Mouse (Mus musculus) urinary bladder, adult 18-20 months (tissue): ENCODE data around the gene Ntrk1.

Source experiments
- DNase-seq, 2 experiments: peaks; one replicate each; pipeline ENCODE4 v3.0.0; 2022; ENCODE audit warnings: low spot score in 2 of 2, mixed read lengths in 2 of 2

The Ntrk1 gene

GRCm38 (mm10) chr3:87752567-87752966 lies 42.4 kb downstream of the Ntrk1 start:
- no peak for DNase-seq

- no peak for DNase-seq
These were observed 45.0 kb downstream of the Ntrk1 start for GRCm38 (mm10) chr3:87749977-87750376.

- DNase-seq: peak in 1 of 2 experiments; percentile 26
These were observed 45.9 kb downstream of the Ntrk1 start for GRCm38 (mm10) chr3:87749036-87749435.

- DNase-seq: no peak
These were observed 46.5 kb downstream of the Ntrk1 start, which contains the start of gene Lrrc71 for GRCm38 (mm10) chr3:87748431-87748830. Gene Lrrc71 (minus strand): TSS chr3:87748625.

- DNase-seq: no peak
These were observed 49.8 kb downstream of the Ntrk1 start for GRCm38 (mm10) chr3:87745036-87745659.

- DNase-seq: no peak
These were observed 51.0 kb downstream of the Ntrk1 start for GRCm38 (mm10) chr3:87743927-87744326.

- no peak for DNase-seq
These were observed 52.2 kb downstream of the Ntrk1 start for GRCm38 (mm10) chr3:87742735-87743134.

- DNase-seq: no peak
These were observed 52.9 kb downstream of the Ntrk1 start for GRCm38 (mm10) chr3:87742013-87742412.

- DNase-seq: no peak
These were observed 56.1 kb downstream of the Ntrk1 start for GRCm38 (mm10) chr3:87738906-87739305.

GRCm38 (mm10) chr3:87735335-87735734 lies 59.6 kb downstream of the Ntrk1 start:
- no peak for DNase-seq

- no peak for DNase-seq
These were observed 60.8 kb downstream of the Ntrk1 start for GRCm38 (mm10) chr3:87733984-87734761.

GRCm38 (mm10) chr3:87733098-87733497 lies 61.9 kb downstream of the Ntrk1 start:
- no peak for DNase-seq

GRCm38 (mm10) chr3:87728696-87729095 lies 66.3 kb downstream of the Ntrk1 start:
- DNase-seq: no peak
